Mouse (Mus musculus): Measurements from ENCODE around the gene Grpel1. TPM values are rescaled to one million over a fixed set of nuclear protein-coding genes. Genes with fewer than 3 reads are reported as not detected.

The Grpel1 gene
- polyA plus RNA-seq, 1 experiment from 2014 or later: 35.1 TPM

DNA sequence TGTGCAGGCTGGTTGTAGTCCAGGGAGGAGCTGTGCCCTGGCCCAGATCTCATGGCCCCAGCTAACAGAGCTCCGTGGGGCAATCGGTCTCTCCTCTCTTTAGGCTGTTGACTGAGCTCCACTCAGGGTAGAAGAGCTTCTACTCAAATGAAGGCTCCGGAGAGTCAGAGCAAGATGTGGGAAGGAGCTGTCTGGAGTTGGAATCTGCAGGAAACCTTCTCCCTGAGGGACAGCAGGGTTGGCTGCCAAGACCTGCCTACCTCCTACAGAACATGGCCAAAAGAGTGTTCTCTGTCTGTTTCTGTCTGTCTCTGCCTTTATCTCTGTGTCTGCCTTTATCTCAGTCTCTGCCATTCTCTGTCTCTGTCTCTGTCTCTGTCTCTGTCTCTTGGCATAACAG, 35.2 kb upstream of the Grpel1 start:
- Histone ChIP-seq H3K4me1 (ENCODE audit: insufficient read depth, low read depth, low read length) (no peaks in the 10 kb centered on the region), H3K9ac (replicated peaks; ENCODE audit: low read depth) (no peak overlapping the region), H3K27me3 (replicated peaks; ENCODE audit: insufficient read depth, low read length) (no peaks in the 10 kb centered on the region), H3K9me3 (ENCODE audit: low read length) (no peaks in the 10 kb centered on the region), H3K36me3 (ENCODE audit: insufficient read depth, low read length) (no peaks in the 10 kb centered on the region), H3K4me2 (replicated peaks; ENCODE audit: low read depth, low read length) (no peak overlapping the region), H3K27ac (ENCODE audit: low read length) (no peak overlapping the region), H3K4me3 (ENCODE audit: low read depth, low read length) (no peak overlapping the region)
- 75% methylated on average over 3 of the region's 3 CpGs for WGBS
- ATAC-seq (no peak), DNase-seq (ENCODE audit: low spot score) (no peak)
- TF ChIP-seq EP300 (IDR thresholded peaks at IDR 0.05) (no peak), CTCF (IDR thresholded peaks at IDR 0.05) (no peak)

GRCm38 (mm10) chr5:36431711-36432110, 33.1 kb upstream of the Grpel1 start:
- H3K27me3 ChIP-seq (replicated peaks; ENCODE audit: insufficient read depth, low read length): no peaks in the 10 kb centered on the region
- WGBS: 51% methylated on average over 2 of the region's 2 CpGs
- no peak for ATAC-seq
- no peaks in the 10 kb centered on the region for H3K9me3 ChIP-seq (ENCODE audit: low read length)
- no peak overlapping the region for H3K27ac ChIP-seq (ENCODE audit: low read length)
- H3K36me3 ChIP-seq (ENCODE audit: insufficient read depth, low read length): no peaks in the 10 kb centered on the region
- no peak for DNase-seq (ENCODE audit: low spot score)
- H3K9ac ChIP-seq (replicated peaks; ENCODE audit: low read depth): no peak overlapping the region
- H3K4me2 ChIP-seq (replicated peaks; ENCODE audit: low read depth, low read length): no peak overlapping the region
- H3K4me1 ChIP-seq (ENCODE audit: insufficient read depth, low read depth, low read length): no peaks in the 10 kb centered on the region
- TF ChIP-seq CTCF (IDR thresholded peaks at IDR 0.05): no peak
- no peak for TF ChIP-seq EP300 (IDR thresholded peaks at IDR 0.05)
- H3K4me3 ChIP-seq (ENCODE audit: low read depth, low read length): no peak overlapping the region

DNA sequence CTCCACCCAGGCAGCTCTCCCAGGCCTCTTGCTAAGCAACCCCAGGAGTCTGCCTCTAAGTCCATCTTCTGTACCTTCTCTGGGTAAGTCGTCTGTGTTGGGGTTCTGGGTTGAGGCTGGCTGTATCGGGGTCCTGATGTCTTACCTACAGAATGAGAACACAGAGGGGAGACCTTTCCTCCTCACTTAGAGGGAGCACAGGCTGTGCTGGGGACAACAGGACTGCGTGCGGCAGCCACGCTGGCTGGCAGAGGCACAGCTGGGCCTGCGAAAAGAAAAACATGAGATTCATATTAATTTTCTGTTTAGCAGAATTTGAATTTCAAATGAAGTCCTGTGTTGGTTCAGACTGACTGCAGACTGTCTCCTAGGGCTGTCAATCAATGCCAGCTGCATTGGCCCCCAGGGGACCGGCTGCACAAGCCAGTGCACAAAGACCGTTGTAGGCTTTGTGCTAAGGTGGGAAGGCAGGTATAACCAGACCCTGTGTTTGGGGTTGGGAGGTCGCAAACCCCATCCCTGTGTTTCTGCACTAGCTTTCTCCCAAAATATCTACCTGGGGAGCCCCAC, 30.3 kb upstream of the Grpel1 start:
- Histone ChIP-seq H3K27ac (ENCODE audit: low read length) (no peak overlapping the region), H3K27me3 (replicated peaks; ENCODE audit: insufficient read depth, low read length) (no peaks in the 10 kb centered on the region), H3K4me3 (ENCODE audit: low read depth, low read length) (no peak overlapping the region), H3K9ac (replicated peaks; ENCODE audit: low read depth) (no peak overlapping the region), H3K4me2 (replicated peaks; ENCODE audit: low read depth, low read length) (no peak overlapping the region), H3K4me1 (ENCODE audit: insufficient read depth, low read depth, low read length) (no peaks in the 10 kb centered on the region), H3K36me3 (ENCODE audit: insufficient read depth, low read length) (no peaks in the 10 kb centered on the region), H3K9me3 (ENCODE audit: low read length) (no peaks in the 10 kb centered on the region)
- ATAC-seq (no peak), DNase-seq (ENCODE audit: low spot score) (no peak)
- no peak for TF ChIP-seq CTCF (IDR thresholded peaks at IDR 0.05)
- TF ChIP-seq EP300 (IDR thresholded peaks at IDR 0.05): no peak
- WGBS: 69% methylated on average over 9 of the region's 9 CpGs

GRCm38 (mm10) chr5:36436858-36437257, 27.9 kb upstream of the Grpel1 start:
- H3K27ac ChIP-seq (ENCODE audit: low read length): no peak overlapping the region
- H3K4me3 ChIP-seq (ENCODE audit: low read depth, low read length): no peak overlapping the region
- H3K4me2 ChIP-seq (replicated peaks; ENCODE audit: low read depth, low read length): no peak overlapping the region
- DNase-seq (ENCODE audit: low spot score) (no peak), ATAC-seq (no peak)
- TF ChIP-seq CTCF (IDR thresholded peaks at IDR 0.05) (no peak), EP300 (IDR thresholded peaks at IDR 0.05) (no peak)
- 67% methylated on average over 4 of the region's 4 CpGs for WGBS
- no peak overlapping the region for H3K9ac ChIP-seq (replicated peaks; ENCODE audit: low read depth)
- H3K9me3 ChIP-seq (ENCODE audit: low read length): no peaks in the 10 kb centered on the region
- no peaks in the 10 kb centered on the region for H3K27me3 ChIP-seq (replicated peaks; ENCODE audit: insufficient read depth, low read length)
- H3K36me3 ChIP-seq (ENCODE audit: insufficient read depth, low read length): no peaks in the 10 kb centered on the region
- H3K4me1 ChIP-seq (ENCODE audit: insufficient read depth, low read depth, low read length): no peaks in the 10 kb centered on the region

DNA sequence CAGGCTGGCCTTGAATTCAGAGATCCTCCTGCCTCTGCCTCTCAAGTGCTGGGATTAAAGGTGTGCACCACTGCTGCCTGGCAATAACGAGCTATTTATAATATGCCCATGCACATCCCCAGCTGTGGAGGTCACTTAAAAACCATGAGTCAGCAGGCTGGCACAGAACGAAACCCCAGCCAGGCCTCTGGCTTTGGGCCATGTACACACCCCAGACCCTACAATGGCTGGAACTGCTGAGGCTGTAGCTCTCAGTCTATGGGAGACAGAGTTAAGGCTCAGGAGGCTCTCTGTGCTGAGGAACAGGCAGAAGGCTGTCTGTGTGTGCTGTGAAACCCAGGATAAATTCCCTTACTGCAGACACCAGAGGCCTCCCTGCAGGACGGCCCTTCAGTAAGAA, 24.1 kb upstream of the Grpel1 start:
- DNase-seq (ENCODE audit: low spot score) (no peak), ATAC-seq (no peak)
- no peak overlapping the region for H3K4me2 ChIP-seq (replicated peaks; ENCODE audit: low read depth, low read length)
- no peaks in the 10 kb centered on the region for H3K9me3 ChIP-seq (ENCODE audit: low read length)
- no peaks in the 10 kb centered on the region for H3K27me3 ChIP-seq (replicated peaks; ENCODE audit: insufficient read depth, low read length)
- no peak overlapping the region for H3K9ac ChIP-seq (replicated peaks; ENCODE audit: low read depth)
- no peaks in the 10 kb centered on the region for H3K36me3 ChIP-seq (ENCODE audit: insufficient read depth, low read length)
- no peaks in the 10 kb centered on the region for H3K4me1 ChIP-seq (ENCODE audit: insufficient read depth, low read depth, low read length)
- 47% methylated on average over 3 of the region's 3 CpGs for WGBS
- no peak overlapping the region for H3K4me3 ChIP-seq (ENCODE audit: low read depth, low read length)
- TF ChIP-seq CTCF (IDR thresholded peaks at IDR 0.05) (no peak), EP300 (IDR thresholded peaks at IDR 0.05) (no peak)
- H3K27ac ChIP-seq (ENCODE audit: low read length): no peak overlapping the region

GRCm38 (mm10) chr5:36444611-36445010, 20.2 kb upstream of the Grpel1 start:
- Histone ChIP-seq H3K4me2 (replicated peaks; ENCODE audit: low read depth, low read length) (no peak overlapping the region), H3K9ac (replicated peaks; ENCODE audit: low read depth) (no peak overlapping the region), H3K36me3 (ENCODE audit: insufficient read depth, low read length) (no peaks in the 10 kb centered on the region), H3K9me3 (ENCODE audit: low read length) (no peaks in the 10 kb centered on the region), H3K4me1 (ENCODE audit: insufficient read depth, low read depth, low read length) (no peaks in the 10 kb centered on the region), H3K4me3 (ENCODE audit: low read depth, low read length) (no peak overlapping the region), H3K27me3 (replicated peaks; ENCODE audit: insufficient read depth, low read length) (no peaks in the 10 kb centered on the region), H3K27ac (ENCODE audit: low read length) (no peak overlapping the region)
- DNase-seq (ENCODE audit: low spot score): no peak
- no peak for ATAC-seq
- TF ChIP-seq CTCF (IDR thresholded peaks at IDR 0.05) (no peak), EP300 (IDR thresholded peaks at IDR 0.05) (no peak)
- WGBS: 52% methylated on average over 4 of the region's 4 CpGs

DNA sequence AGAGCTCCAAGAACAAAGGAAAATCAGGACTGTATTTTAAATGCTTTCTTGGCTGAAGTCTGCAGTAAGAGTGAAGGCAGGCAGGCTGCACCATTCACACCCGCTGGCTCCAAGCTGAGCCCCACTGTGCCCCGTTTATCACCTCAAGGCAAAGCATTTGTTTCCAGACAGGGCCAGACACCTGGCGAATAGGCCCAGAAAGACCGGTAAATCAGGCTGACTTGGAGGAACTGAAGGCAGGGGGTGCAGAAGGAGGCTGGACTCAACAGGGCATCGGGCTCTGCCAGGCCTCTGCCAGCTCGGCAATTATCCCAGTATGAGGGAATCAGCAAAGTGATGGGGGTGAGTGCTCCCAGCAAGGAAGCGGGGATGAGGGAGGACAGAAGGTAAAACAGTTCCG, 19.8 kb upstream of the Grpel1 start:
- ATAC-seq (no peak), DNase-seq (ENCODE audit: low spot score) (no peak)
- Histone ChIP-seq H3K4me2 (replicated peaks; ENCODE audit: low read depth, low read length) (no peak overlapping the region), H3K4me1 (ENCODE audit: insufficient read depth, low read depth, low read length) (no peaks in the 10 kb centered on the region), H3K9ac (replicated peaks; ENCODE audit: low read depth) (no peak overlapping the region), H3K36me3 (ENCODE audit: insufficient read depth, low read length) (no peaks in the 10 kb centered on the region), H3K9me3 (ENCODE audit: low read length) (no peaks in the 10 kb centered on the region), H3K27ac (ENCODE audit: low read length) (no peak overlapping the region), H3K4me3 (ENCODE audit: low read depth, low read length) (no peak overlapping the region), H3K27me3 (replicated peaks; ENCODE audit: insufficient read depth, low read length) (no peaks in the 10 kb centered on the region)
- TF ChIP-seq EP300 (IDR thresholded peaks at IDR 0.05) (no peak), CTCF (IDR thresholded peaks at IDR 0.05) (no peak)
- WGBS: 20% methylated on average over 8 of the region's 8 CpGs

Measured in lung, postnatal 0 days (tissue).